Mouse (Mus musculus) forebrain, embryonic 12.5 days (tissue): ENCODE measurements at regions not wholly inside any gene's neighbourhood (a gene's known extent, or its start where the extent isn't known, plus 50 kb on each side); places are given as distances from the start of the nearest gene placed in this dataset.
A peak's percentile ranks its signal among the peaks of the same experiment; 100 is the strongest.

ENCODE experiments used
- ATAC-seq: fragments of 200-750 bp; cut with Nextera tagmentation; 2 replicates; pipeline ENCODE4 v1.8.0; 2017; ENCODE audit warnings: moderate TSS enrichment; ENCODE audit not compliant: low FRiP score
- H3K27ac ChIP-seq: fragments of 300-500 bp; sonication (generic); 2 replicates; pipeline ENCODE4 v1.5.1; 2016; ENCODE audit warnings: mild to moderate bottlenecking
- H3K27me3 ChIP-seq: fragments of 300-500 bp; sonication (generic); 2 replicates; pipeline ENCODE4 v1.6.1; 2016; ENCODE audit warnings: mild to moderate bottlenecking
- H3K36me3 ChIP-seq: fragments of 300-500 bp; sonication (generic); replicated peaks from 2 replicates; pipeline ENCODE4 v1.6.1; 2016; ENCODE audit warnings: mild to moderate bottlenecking
- H3K4me1 ChIP-seq: fragments of 300-500 bp; sonication (generic); 2 replicates; pipeline ENCODE4 v1.6.1; 2016
- H3K4me2 ChIP-seq: fragments of 300-500 bp; sonication (generic); 2 replicates; pipeline ENCODE4 v1.6.1; 2016; ENCODE audit warnings: mild to moderate bottlenecking, moderate library complexity
- H3K4me3 ChIP-seq: fragments of 300-500 bp; sonication (generic); replicated peaks from 2 replicates; pipeline ENCODE4 v1.5.1; 2016; ENCODE audit warnings: mild to moderate bottlenecking
- H3K9ac ChIP-seq: fragments of 300-500 bp; sonication (generic); 2 replicates; pipeline ENCODE4 v1.6.1; 2016; ENCODE audit warnings: mild to moderate bottlenecking
- H3K9me3 ChIP-seq: fragments of 300-500 bp; sonication (generic); 2 replicates; pipeline ENCODE4 v1.6.1; 2016
- WGBS: fragments of 180-500 bp; shearing (Covaris S2); methylation state at CpG from one replicate; pipeline ENCODE4 v1.1.7; 2016; 5-methylcytosine and 5-hydroxymethylcytosine counted together

DNA sequence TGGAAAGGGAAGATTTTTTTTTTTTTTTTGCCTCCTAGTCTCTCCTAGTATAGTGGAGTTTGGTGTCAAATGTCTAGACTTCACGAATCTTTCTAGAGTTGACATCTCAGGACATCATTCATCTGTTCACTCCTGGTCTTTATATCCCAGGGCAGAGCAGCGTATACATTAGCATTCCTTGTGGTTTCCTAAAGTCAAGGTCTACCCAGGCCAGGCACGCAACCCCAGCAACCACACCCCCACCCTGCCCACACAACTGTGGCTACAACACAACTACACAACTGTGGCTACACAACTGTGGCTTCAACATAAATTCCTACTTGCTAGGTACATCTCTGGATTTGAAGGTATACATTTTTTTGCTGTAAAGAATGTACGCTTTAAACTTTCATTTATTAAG, 122.2 kb downstream of the Ppp1r3a start:
- H3K36me3 ChIP-seq, result no peaks in the 10 kb centered on the region
- H3K27ac ChIP-seq, result no peak overlapping the region
- WGBS, result 86% methylated on average over 4 of the region's 4 CpGs
- no peak overlapping the region for H3K4me2 ChIP-seq
- no peaks in the 10 kb centered on the region for H3K27me3 ChIP-seq
- no peak overlapping the region for H3K4me3 ChIP-seq
- no peaks in the 10 kb centered on the region for H3K4me1 ChIP-seq
- ATAC-seq, result no peak
- H3K9ac ChIP-seq, result no peak overlapping the region
- H3K9me3 ChIP-seq, result no peaks in the 10 kb centered on the region

- H3K36me3 ChIP-seq, result no peaks in the 10 kb centered on the region
- no peaks in the 10 kb centered on the region for H3K27me3 ChIP-seq
- no peak overlapping the region for H3K9ac ChIP-seq
- no peak overlapping the region for H3K4me2 ChIP-seq
- no peak overlapping the region for H3K4me3 ChIP-seq
- no peak overlapping the region for H3K27ac ChIP-seq
- WGBS, result 34% methylated on average over 2 of the region's 2 CpGs
- H3K4me1 ChIP-seq, result no peaks in the 10 kb centered on the region
- no peak for ATAC-seq
- H3K9me3 ChIP-seq, result no peaks in the 10 kb centered on the region
Measured at GRCm38 (mm10) chr6:14631719-14632445, 123.2 kb downstream of the Ppp1r3a start.

GRCm38 (mm10) chr6:14616629-14617028, 138.4 kb downstream of the Ppp1r3a start:
- H3K9ac ChIP-seq, result no peak overlapping the region
- H3K4me1 ChIP-seq, result no peaks in the 10 kb centered on the region
- no peaks in the 10 kb centered on the region for H3K27me3 ChIP-seq
- H3K4me3 ChIP-seq, result no peak overlapping the region
- no peaks in the 10 kb centered on the region for H3K36me3 ChIP-seq
- WGBS, result 82% methylated on average over 3 of the region's 3 CpGs
- H3K4me2 ChIP-seq, result no peak overlapping the region
- H3K9me3 ChIP-seq, result no peaks in the 10 kb centered on the region
- no peak overlapping the region for H3K27ac ChIP-seq
- ATAC-seq, result no peak

GRCm38 (mm10) chr6:14608076-14608475, 147.0 kb downstream of the Ppp1r3a start:
- no peak for ATAC-seq
- H3K4me2 ChIP-seq, result no peak overlapping the region

DNA sequence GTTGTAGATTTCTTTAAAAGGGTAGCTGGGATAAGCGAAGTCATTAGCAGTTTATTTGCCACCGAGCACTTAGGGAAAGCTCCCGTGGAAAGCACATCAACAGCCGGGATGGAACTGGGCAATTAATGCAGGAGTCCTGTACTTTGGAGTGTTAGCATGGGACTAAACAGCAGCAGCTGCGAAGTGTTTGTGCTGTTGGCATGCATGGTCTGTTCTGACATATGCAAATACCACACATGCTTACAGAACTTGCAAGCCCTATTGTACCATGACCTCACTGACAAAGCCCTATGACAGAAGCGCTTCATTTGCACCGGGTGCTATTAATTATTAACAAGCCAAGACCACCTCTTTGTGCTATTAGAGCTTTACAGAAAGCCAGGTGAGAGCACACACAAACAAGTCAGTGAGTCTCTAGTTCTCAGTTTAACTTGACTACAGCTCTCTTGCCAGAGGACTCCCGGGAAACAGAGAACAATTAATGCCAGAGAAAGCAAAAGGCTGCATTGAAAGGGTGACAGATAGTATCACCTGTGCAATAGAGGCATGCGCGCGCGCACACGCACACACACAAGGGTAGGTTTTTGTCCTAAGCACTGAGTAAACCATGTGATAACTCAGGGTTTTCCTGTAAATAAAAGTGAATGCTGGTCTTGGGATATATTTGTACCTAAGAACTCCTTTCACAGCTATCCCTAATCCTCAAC, 154.4 kb downstream of the Ppp1r3a start:
- Histone ChIP-seq H3K27ac (no peak overlapping the region), H3K4me1 (peaks cover 6% of the 10 kb centered on the region), H3K36me3 (no peaks in the 10 kb centered on the region), H3K9ac (no peak overlapping the region), H3K4me2 (no peak overlapping the region), H3K27me3 (no peaks in the 10 kb centered on the region), H3K9me3 (no peaks in the 10 kb centered on the region), H3K4me3 (no peak overlapping the region)
- WGBS, result 47% methylated on average over 13 of the region's 13 CpGs
- peak; percentile 96 for ATAC-seq

More at GRCm38 (mm10) chr6:14608076-14608475, 147.0 kb downstream of the Ppp1r3a start:
- Histone ChIP-seq H3K4me1 (no peaks in the 10 kb centered on the region), H3K9me3 (no peaks in the 10 kb centered on the region), H3K4me3 (no peak overlapping the region), H3K27ac (no peak overlapping the region), H3K9ac (no peak overlapping the region), H3K36me3 (no peaks in the 10 kb centered on the region), H3K27me3 (no peaks in the 10 kb centered on the region)

GRCm38 (mm10) chr6:14596880-14597466, 158.1 kb downstream of the Ppp1r3a start:
- WGBS, result 91% methylated on average over 4 of the region's 4 CpGs

DNA sequence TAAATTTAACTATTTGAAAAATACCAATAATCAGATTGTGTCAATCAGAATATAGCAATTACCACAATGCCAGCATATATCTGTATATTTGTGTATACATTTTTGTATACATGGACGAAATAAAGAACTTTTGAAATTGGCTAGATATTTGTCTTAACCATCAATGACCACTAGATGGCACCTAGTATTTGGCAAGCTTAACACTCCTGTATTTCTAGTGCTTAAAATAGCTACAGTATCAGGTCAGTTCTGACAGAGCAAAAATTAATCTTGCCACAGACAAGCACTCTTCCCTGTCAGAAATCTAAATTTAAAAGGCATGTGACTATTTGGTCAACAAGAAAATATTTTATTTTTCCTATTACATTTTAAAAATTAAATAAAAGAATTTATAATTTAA, 169.2 kb downstream of the Ppp1r3a start:
- Histone ChIP-seq H3K36me3 (no peaks in the 10 kb centered on the region), H3K9ac (no peak overlapping the region), H3K4me3 (no peak overlapping the region), H3K4me2 (no peak overlapping the region), H3K27ac (no peak overlapping the region), H3K4me1 (no peaks in the 10 kb centered on the region), H3K27me3 (no peaks in the 10 kb centered on the region), H3K9me3 (no peaks in the 10 kb centered on the region)
- WGBS, result 40% methylated on average over 1 of the region's 1 CpGs
- ATAC-seq, result peak; percentile 79

More at GRCm38 (mm10) chr6:14596880-14597466, 158.1 kb downstream of the Ppp1r3a start:
- no peaks in the 10 kb centered on the region for H3K36me3 ChIP-seq
- H3K9ac ChIP-seq, result no peak overlapping the region
- H3K27me3 ChIP-seq, result no peaks in the 10 kb centered on the region
- H3K27ac ChIP-seq, result no peak overlapping the region
- no peak for ATAC-seq
- H3K9me3 ChIP-seq, result no peaks in the 10 kb centered on the region
- no peak overlapping the region for H3K4me2 ChIP-seq
- H3K4me1 ChIP-seq, result peaks cover 6% of the 10 kb centered on the region
- H3K4me3 ChIP-seq, result no peak overlapping the region

- H3K27ac ChIP-seq, result no peak overlapping the region
- WGBS, result 67% methylated on average over 1 of the region's 1 CpGs
- H3K36me3 ChIP-seq, result no peaks in the 10 kb centered on the region
- no peak for ATAC-seq
- no peaks in the 10 kb centered on the region for H3K9me3 ChIP-seq
- no peak overlapping the region for H3K4me2 ChIP-seq
- H3K4me3 ChIP-seq, result no peak overlapping the region
- H3K9ac ChIP-seq, result no peak overlapping the region
- no peaks in the 10 kb centered on the region for H3K4me1 ChIP-seq
- H3K27me3 ChIP-seq, result no peaks in the 10 kb centered on the region
Measured at GRCm38 (mm10) chr6:14583829-14584228, 171.2 kb downstream of the Ppp1r3a start.

GRCm38 (mm10) chr6:14574607-14575006, 180.5 kb downstream of the Ppp1r3a start:
- Histone ChIP-seq H3K27me3 (no peaks in the 10 kb centered on the region), H3K4me1 (no peaks in the 10 kb centered on the region), H3K9me3 (no peaks in the 10 kb centered on the region), H3K4me2 (no peak overlapping the region), H3K9ac (no peak overlapping the region), H3K4me3 (no peak overlapping the region), H3K27ac (no peak overlapping the region), H3K36me3 (no peaks in the 10 kb centered on the region)
- 83% methylated on average over 3 of the region's 3 CpGs for WGBS
- ATAC-seq, result no peak

DNA sequence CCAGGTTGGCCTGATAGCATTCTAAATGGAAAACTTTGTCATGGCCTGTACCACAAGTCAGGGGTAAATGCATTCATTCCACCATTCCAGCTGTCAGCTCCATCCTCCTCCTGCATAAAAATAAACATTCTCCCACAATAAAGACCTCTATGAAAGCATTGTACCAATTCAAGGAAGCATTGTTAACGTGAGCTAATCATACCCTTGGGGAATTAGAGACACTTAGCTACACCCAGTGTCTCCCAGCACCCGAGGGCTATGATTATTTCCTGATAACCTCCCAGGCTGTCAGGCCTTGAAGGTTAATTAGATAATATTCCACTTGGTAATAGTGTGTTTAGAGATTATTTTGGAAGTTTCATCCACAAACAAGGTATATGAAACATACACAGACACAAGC, 182.1 kb downstream of the Ppp1r3a start:
- 31% methylated on average over 2 of the region's 2 CpGs for WGBS

GRCm38 (mm10) chr6:14540333-14540732, 214.7 kb downstream of the Ppp1r3a start:
- Histone ChIP-seq H3K4me2 (no peak overlapping the region), H3K27ac (no peak overlapping the region), H3K36me3 (no peaks in the 10 kb centered on the region), H3K4me1 (no peaks in the 10 kb centered on the region), H3K9ac (no peak overlapping the region), H3K4me3 (no peak overlapping the region), H3K9me3 (no peaks in the 10 kb centered on the region), H3K27me3 (no peaks in the 10 kb centered on the region)
- WGBS, result 86% methylated on average over 5 of the region's 5 CpGs
- no peak for ATAC-seq

More for the DNA sequence above, 182.1 kb downstream of the Ppp1r3a start:
- Histone ChIP-seq H3K36me3 (no peaks in the 10 kb centered on the region), H3K9ac (no peak overlapping the region), H3K4me3 (no peak overlapping the region), H3K9me3 (no peaks in the 10 kb centered on the region), H3K27me3 (no peaks in the 10 kb centered on the region), H3K27ac (no peak overlapping the region), H3K4me2 (no peak overlapping the region), H3K4me1 (no peaks in the 10 kb centered on the region)
- ATAC-seq, result no peak

DNA sequence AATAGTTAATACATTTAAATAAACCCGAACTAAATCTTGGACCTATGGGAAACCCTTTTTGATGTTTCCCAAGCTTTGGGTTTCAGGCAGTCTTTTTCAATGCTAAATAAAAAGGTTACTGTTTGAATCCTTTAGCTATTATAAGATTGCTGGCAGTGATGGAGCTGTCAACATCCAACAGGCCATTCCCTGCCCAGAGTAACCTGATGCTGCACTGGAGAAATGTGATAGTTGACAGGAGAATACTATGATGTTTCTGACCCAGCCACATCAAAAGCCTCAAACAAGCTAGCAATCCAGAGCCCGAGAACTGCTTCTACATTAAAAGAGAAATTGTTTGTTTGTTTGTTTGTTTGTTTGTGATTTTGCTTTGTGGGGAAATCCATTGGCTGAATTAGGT, 226.0 kb downstream of the Ppp1r3a start:
- H3K4me3 ChIP-seq, result no peak overlapping the region
- no peak overlapping the region for H3K9ac ChIP-seq
- no peaks in the 10 kb centered on the region for H3K9me3 ChIP-seq
- 0 out of 2 replicates have a peak, but pooled peaks cover 4% of the 10 kb centered on the region for H3K4me1 ChIP-seq
- no peaks in the 10 kb centered on the region for H3K36me3 ChIP-seq
- H3K27ac ChIP-seq, result no peak overlapping the region
- ATAC-seq, result no peak
- no peaks in the 10 kb centered on the region for H3K27me3 ChIP-seq
- 38% methylated on average over 2 of the region's 2 CpGs for whole genome bisulfite sequencing
- H3K4me2 ChIP-seq, result no peak overlapping the region
